In genomic region chr11:79041908-79042430, GRCm38 (mm10) we compare ENCODE assay signal across 17 mouse cellular contexts. TPM values are rescaled to one million over a fixed set of nuclear protein-coding genes. Genes with fewer than 3 reads are reported as not detected.
DNase-seq lines count a peak whose midpoint lies in the region; ATAC-seq and TF ChIP-seq lines count a peak whose summit lies in the region.
"Had no signal": no experiment of that assay in that cellular context is flagged by ENCODE, and none has a peak within 500 bp of the region (broad histone marks: within the 10 kb centered on the region; RNA-seq: fewer than 3 reads in every experiment).

No protein-coding gene starts in this region.

- no peak overlapping the region for H3K9ac ChIP-seq in forebrain, embryonic 13.5 days
- H3K9ac ChIP-seq in midbrain, embryonic 14.5 days (replicated peaks; ENCODE audit: low read length): no peak overlapping the region
- H3K9ac ChIP-seq: embryonic facial prominence, embryonic 12.5 days; forebrain, postnatal 0 days; limb, embryonic 15.5 days had no signal

- peaks cover 42% of the 10 kb centered on the region for H3K4me1 ChIP-seq in forebrain, embryonic 10.5 days
- peaks cover 11% of the 10 kb centered on the region for H3K4me1 ChIP-seq in forebrain, embryonic 13.5 days
- H3K4me1 ChIP-seq in midbrain, embryonic 10.5 days: peaks cover 39% of the 10 kb centered on the region
- 0 out of 2 replicates have a peak, but pooled peaks cover 3% of the 10 kb centered on the region for H3K4me1 ChIP-seq in midbrain, embryonic 14.5 days (ENCODE audit: control insufficient read depth, insufficient read depth, low read length)
- H3K4me1 ChIP-seq in limb, embryonic 10.5 days: peaks cover 19% of the 10 kb centered on the region

- H3K4me3 ChIP-seq in forebrain, embryonic 10.5 days: no peak overlapping the region
- H3K4me3 ChIP-seq in forebrain, embryonic 13.5 days: no peak overlapping the region
- H3K4me3 ChIP-seq in midbrain, embryonic 10.5 days: no peak overlapping the region
- H3K4me3 ChIP-seq in midbrain, embryonic 14.5 days (replicated peaks; ENCODE audit: low read depth, low read length): no peak overlapping the region
- H3K4me3 ChIP-seq in limb, embryonic 10.5 days: no peak overlapping the region
- H3K4me3 ChIP-seq in layer of hippocampus, adult 2 months: no peak overlapping the region
- H3K4me3 ChIP-seq: embryonic facial prominence, embryonic 12.5 days; limb, embryonic 15.5 days had no signal

- H3K36me3 ChIP-seq in forebrain, embryonic 10.5 days (replicated peaks): peaks cover 42% of the 10 kb centered on the region
- peaks cover 29% of the 10 kb centered on the region for H3K36me3 ChIP-seq in forebrain, embryonic 13.5 days (ENCODE audit: poor library complexity, severe bottlenecking)
- H3K36me3 ChIP-seq in midbrain, embryonic 10.5 days: peaks cover 19% of the 10 kb centered on the region
- no peaks in the 10 kb centered on the region for H3K36me3 ChIP-seq in midbrain, embryonic 14.5 days (ENCODE audit: control insufficient read depth, insufficient read depth, low read length)
- peaks cover 25% of the 10 kb centered on the region for H3K36me3 ChIP-seq in limb, embryonic 10.5 days

- H3K27me3 ChIP-seq in forebrain, embryonic 10.5 days (ENCODE audit: poor library complexity, severe bottlenecking): no peaks in the 10 kb centered on the region
- no peaks in the 10 kb centered on the region for H3K27me3 ChIP-seq in forebrain, embryonic 13.5 days
- H3K27me3 ChIP-seq in midbrain, embryonic 10.5 days (ENCODE audit: low read depth, poor library complexity, severe bottlenecking): no peaks in the 10 kb centered on the region
- no peaks in the 10 kb centered on the region for H3K27me3 ChIP-seq in midbrain, embryonic 14.5 days (ENCODE audit: control insufficient read depth, insufficient read depth, low read length)
- H3K27me3 ChIP-seq in limb, embryonic 10.5 days (ENCODE audit: low read depth, poor library complexity, severe bottlenecking): no peaks in the 10 kb centered on the region
- H3K27me3 ChIP-seq: embryonic facial prominence, embryonic 12.5 days; limb, embryonic 15.5 days had no signal

- H3K9me3 ChIP-seq in forebrain, embryonic 10.5 days: no peaks in the 10 kb centered on the region
- H3K9me3 ChIP-seq in forebrain, embryonic 13.5 days (replicated peaks): no peaks in the 10 kb centered on the region
- H3K9me3 ChIP-seq in midbrain, embryonic 10.5 days (replicated peaks): no peaks in the 10 kb centered on the region
- no peaks in the 10 kb centered on the region for H3K9me3 ChIP-seq in midbrain, embryonic 14.5 days (ENCODE audit: control insufficient read depth, low read length)
- H3K9me3 ChIP-seq in limb, embryonic 10.5 days (replicated peaks): no peaks in the 10 kb centered on the region
- H3K9me3 ChIP-seq: embryonic facial prominence, embryonic 12.5 days; limb, embryonic 15.5 days had no signal

- no peak for DNase-seq in forebrain, embryonic 10.5 days (ENCODE audit: extremely low spot score, low spot score)
- DNase-seq in midbrain, embryonic 10.5 days (ENCODE audit: low spot score): no peak
- DNase-seq in midbrain, embryonic 14.5 days: no peak
- no peak for DNase-seq in limb, embryonic 10.5 days (ENCODE audit: low spot score)
- DNase-seq in layer of hippocampus, adult 2 months (ENCODE audit: low spot score in 2 of 2): no peak
- DNase-seq in urinary bladder, postnatal 4 days (ENCODE audit: low spot score in 2 of 2): no peak
- DNase-seq: adrenal gland, adult 8-10 months; cerebellum, adult 11-12 months; forebrain, postnatal 0 days; heart, adult 18-20 months; kidney, adult 2 months; kidney, postnatal 4 days; right cerebral cortex, adult 18-20 months had no signal

- no peak overlapping the region for H3K4me2 ChIP-seq in forebrain, embryonic 13.5 days
- no peak overlapping the region for H3K4me2 ChIP-seq in midbrain, embryonic 14.5 days (ENCODE audit: low read length)
- H3K4me2 ChIP-seq: embryonic facial prominence, embryonic 12.5 days; limb, embryonic 15.5 days had no signal

- 63% methylated on average over 14 of the region's 14 CpGs for WGBS in forebrain, embryonic 10.5 days
- 49% methylated on average over 14 of the region's 14 CpGs for WGBS in forebrain, embryonic 13.5 days
- 56% methylated on average over 14 of the region's 14 CpGs for WGBS in midbrain, embryonic 10.5 days
- 35% methylated on average over 14 of the region's 14 CpGs for WGBS in midbrain, embryonic 14.5 days
- WGBS in limb, embryonic 10.5 days: 83% methylated on average over 14 of the region's 14 CpGs

- TF ChIP-seq CTCF in layer of hippocampus, adult 2 months (conservative IDR thresholded peaks at IDR 0.05): no peak

- peak overlapping the region; percentile 62 for H3K27ac ChIP-seq in forebrain, embryonic 10.5 days
- no peak overlapping the region for H3K27ac ChIP-seq in forebrain, embryonic 13.5 days
- peak overlapping the region; percentile 80 for H3K27ac ChIP-seq in midbrain, embryonic 10.5 days (replicated peaks)
- no peak overlapping the region for H3K27ac ChIP-seq in midbrain, embryonic 14.5 days (replicated peaks; ENCODE audit: low read depth, low read length)
- 0 out of 2 replicates have a peak overlapping the region, but pooled peaks have one; percentile 19 for H3K27ac ChIP-seq in limb, embryonic 10.5 days
- H3K27ac ChIP-seq in layer of hippocampus, adult 2 months: no peak overlapping the region
- H3K27ac ChIP-seq: embryonic facial prominence, embryonic 12.5 days; limb, embryonic 15.5 days had no signal

- ATAC-seq in forebrain, embryonic 13.5 days: no peak
- ATAC-seq in midbrain, embryonic 14.5 days (ENCODE audit: low FRiP score, low TSS enrichment): no peak
- peak; percentile 46; the same call in 1 of the 2 replicates for ATAC-seq in monocyte, adult 5-6 weeks (replicated peaks; ENCODE audit: insufficient number of reproducible peaks, low FRiP score, low TSS enrichment, poor library complexity, severe bottlenecking)
- ATAC-seq: forebrain, postnatal 0 days had no signal

RNA-seq across cellular contexts. Expression of gene Lgals9, which starts 57.2 kb away (rescaled TPM):
- 2.0 and 2.6 TPM in 2 replicates for polyA plus RNA-seq in forebrain, embryonic 10.5 days (2016; fragmentation: Nextera tagmentation; extraction: Ambion mirVana)
- polyA plus RNA-seq in forebrain, embryonic 13.5 days (2015; fragmentation: Nextera tagmentation; extraction: Ambion mirVana): 3.8 and 3.9 TPM in 2 replicates
- polyA plus RNA-seq in midbrain, embryonic 10.5 days (2016; fragmentation: Nextera tagmentation; extraction: Ambion mirVana): 2.6 and 4.9 TPM in 2 replicates
- polyA plus RNA-seq in midbrain, embryonic 14.5 days (2014; fragmentation: Nextera tagmentation; extraction: Ambion mirVana): 3.7 and 13.7 TPM in 2 replicates
- polyA plus RNA-seq in limb, embryonic 10.5 days (2016; fragmentation: Nextera tagmentation; extraction: Ambion mirVana): 1.0 and 1.8 TPM in 2 replicates
- total RNA-seq in monocyte, adult 5-6 weeks (2017): 23.7 to 36.3 TPM (median 30.3 TPM) in 3 replicates
- 1 to 10 TPM; 4.0 to 4.1 TPM for total RNA-seq in layer of hippocampus, adult 2 months (2021)

Comparison
In these comparisons a context has a peak if more than half of its experiments do, and no peak if none do; other contexts are left out.
1. H3K27ac ChIP-seq: peak in forebrain, embryonic 10.5 days (single experiment), midbrain, embryonic 10.5 days (single experiment) and limb, embryonic 10.5 days (single experiment); none in forebrain, embryonic 13.5 days (single experiment), midbrain, embryonic 14.5 days (single experiment) and layer of hippocampus, adult 2 months (single experiment).